Mouse (Mus musculus): ENCODE results near the gene Tmem9b. TPM values are rescaled to one million over a fixed set of nuclear protein-coding genes. Genes with fewer than 3 reads are reported as not detected.
A peak's percentile ranks its signal among the peaks of the same experiment; 100 is the strongest.

Gene Tmem9b
- total RNA-seq, 2 experiments from 2014 or later, result 20.3 to 29.3 TPM

- no peak for ATAC-seq (replicated peaks; ENCODE audit: poor library complexity, severe bottlenecking)
Measured at GRCm38 (mm10) chr7:109741060-109741459, 11.6 kb downstream of the Tmem9b start.

- ATAC-seq (replicated peaks; ENCODE audit: poor library complexity, severe bottlenecking), result no peak
Measured at GRCm38 (mm10) chr7:109739822-109740370, 12.8 kb downstream of the Tmem9b start.

DNA sequence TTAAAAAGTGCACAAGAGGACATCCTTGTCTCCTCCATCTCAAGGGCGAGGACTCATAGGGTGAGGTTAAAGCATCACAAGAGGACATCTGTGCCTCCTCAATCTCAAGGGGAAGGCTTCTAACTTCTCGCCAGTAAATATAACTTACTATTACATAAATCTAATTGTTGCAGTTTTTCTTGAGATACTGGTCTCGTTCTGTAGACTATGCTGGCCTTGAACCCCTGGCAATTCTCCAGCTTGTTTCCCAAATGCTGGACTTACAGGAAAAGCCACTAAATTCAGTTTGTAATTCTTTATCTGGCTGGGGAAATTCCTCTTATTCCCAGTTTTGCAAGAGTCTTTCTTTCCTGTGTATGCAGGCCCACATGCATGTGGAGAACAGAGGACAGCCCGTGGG lies 17.9 kb downstream of the Tmem9b start:
- ATAC-seq (replicated peaks; ENCODE audit: poor library complexity, severe bottlenecking), result no peak

- no peak for ATAC-seq (replicated peaks; ENCODE audit: poor library complexity, severe bottlenecking)
Measured at GRCm38 (mm10) chr7:109731626-109732025, 21.0 kb downstream of the Tmem9b start, which contains the start of gene Ascl3. Gene Ascl3, minus strand, starts transcription at chr7:109731726.

DNA sequence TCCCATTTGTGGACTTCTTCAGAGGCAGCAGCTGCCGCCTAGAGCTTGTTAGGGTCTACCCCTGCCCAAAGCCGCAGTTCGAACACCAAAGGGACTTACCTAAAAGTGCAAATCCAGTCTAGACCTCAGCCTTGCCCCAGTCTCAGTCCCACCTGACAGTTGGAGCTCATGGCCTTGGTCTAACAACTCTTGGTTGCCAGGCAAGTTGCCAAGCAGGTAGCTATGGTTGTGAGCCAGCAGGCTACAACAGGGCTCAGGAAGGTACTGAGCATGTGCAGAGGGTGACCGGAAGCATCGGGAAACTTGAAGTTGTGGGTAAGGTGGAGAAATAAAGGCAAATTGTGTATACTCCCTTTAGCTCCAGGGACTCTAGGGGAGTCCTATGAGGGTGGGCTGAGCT lies 29.0 kb downstream of the Tmem9b start, which contains the start of gene BC051019:
Gene BC051019, minus strand, starts transcription at position 154 of the 400 bp plus-strand sequence.
- no peak for ATAC-seq (replicated peaks; ENCODE audit: poor library complexity, severe bottlenecking)

GRCm38 (mm10) chr7:109723114-109723513 lies 29.6 kb downstream of the Tmem9b start:
- no peak for ATAC-seq (replicated peaks; ENCODE audit: poor library complexity, severe bottlenecking)

DNA sequence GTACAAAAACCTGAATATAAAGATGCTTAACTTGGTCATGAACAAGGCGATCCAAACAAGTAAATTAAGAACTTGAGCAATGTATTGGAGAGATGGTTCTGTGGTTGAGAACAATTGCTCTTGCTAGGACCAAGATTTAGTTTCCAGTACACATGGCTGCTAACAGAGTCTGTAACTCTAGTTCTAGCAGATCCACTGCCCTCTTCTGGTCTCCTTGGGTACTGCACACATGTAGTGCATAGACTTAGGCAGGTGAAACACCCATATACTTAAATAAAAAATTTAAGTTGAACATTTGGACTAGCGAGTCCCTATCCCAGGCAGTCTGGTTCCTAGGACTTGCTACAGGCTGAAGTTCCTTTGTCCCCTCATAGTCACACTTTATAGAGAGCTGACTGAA lies 30.1 kb downstream of the Tmem9b start:
- no peak for ATAC-seq (replicated peaks; ENCODE audit: poor library complexity, severe bottlenecking)

- ATAC-seq (replicated peaks; ENCODE audit: poor library complexity, severe bottlenecking), result peak; percentile 39; the same call in 1 of the 2 replicates
Measured at GRCm38 (mm10) chr7:109719286-109719685, 33.4 kb downstream of the Tmem9b start.

DNA sequence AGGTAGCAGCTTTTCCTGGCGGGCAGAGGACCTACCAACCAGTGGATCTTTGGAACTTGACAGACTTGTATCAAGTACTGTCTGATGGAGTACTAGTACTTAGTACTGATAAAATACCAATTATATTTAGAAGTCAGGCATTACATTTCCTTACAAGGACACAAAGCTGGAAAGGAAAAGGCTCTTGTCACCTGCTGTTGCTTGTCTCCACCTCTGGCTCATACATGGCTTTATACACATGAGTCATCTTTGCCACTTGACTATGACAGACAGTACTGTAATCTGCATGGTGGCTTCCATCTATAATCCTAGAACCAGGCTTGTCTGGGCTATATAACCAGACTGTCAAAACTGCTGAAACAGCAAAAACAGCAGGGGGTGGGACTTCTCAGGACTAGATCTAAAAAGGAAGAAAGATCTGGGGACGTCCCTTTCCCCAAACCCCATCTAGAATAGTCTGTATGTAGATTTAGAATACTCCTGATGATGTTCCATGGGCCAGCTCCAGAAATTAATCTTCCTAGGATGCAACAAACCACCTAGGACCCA lies 39.2 kb downstream of the Tmem9b start:
- ATAC-seq (replicated peaks; ENCODE audit: poor library complexity, severe bottlenecking), result no peak

DNA sequence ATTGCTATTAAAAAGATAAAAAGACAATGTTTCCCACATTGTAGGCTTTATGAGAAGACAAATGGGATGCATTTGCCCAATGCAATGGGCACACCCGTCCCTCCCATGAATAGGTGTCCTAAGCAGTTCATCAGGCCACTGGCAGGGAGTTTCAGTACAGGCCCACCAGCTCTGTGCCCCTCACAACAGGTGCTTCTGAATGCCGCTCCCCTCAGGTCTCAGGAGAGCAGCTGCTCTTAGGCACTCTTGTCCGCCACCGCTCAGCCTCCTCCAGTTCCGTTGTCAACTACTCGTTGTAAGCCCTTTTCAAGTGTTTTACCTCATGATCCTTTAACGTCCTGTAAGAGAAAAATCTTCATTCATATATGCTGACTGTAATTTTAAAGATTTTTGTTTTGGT lies 40.5 kb downstream of the Tmem9b start:
- no peak for ATAC-seq (replicated peaks; ENCODE audit: poor library complexity, severe bottlenecking)

- no peak for ATAC-seq (replicated peaks; ENCODE audit: poor library complexity, severe bottlenecking)
Measured at GRCm38 (mm10) chr7:109710069-109710468, 42.6 kb downstream of the Tmem9b start.

DNA sequence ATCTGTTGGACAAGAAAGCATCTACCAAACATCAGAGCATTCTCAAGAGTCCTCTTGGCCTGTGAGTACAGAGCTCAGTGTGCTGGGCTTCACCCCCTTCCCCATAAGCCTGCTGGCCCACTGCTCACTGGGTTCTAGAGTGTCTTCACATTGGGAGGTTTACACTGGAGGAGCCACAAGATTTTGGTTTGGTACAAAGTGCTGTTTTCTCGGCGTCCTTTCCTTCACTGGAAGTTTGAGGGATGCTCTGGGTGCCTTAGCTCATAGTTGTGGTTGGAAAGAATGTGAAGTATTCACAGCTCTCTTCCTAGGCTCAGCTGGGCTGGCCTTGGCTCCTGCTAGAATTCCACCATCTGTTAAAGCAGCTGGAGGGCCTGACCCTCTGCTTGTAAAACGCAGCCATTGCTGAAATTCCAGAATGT lies 43.7 kb downstream of the Tmem9b start:
- ATAC-seq (replicated peaks; ENCODE audit: poor library complexity, severe bottlenecking), result no peak

DNA sequence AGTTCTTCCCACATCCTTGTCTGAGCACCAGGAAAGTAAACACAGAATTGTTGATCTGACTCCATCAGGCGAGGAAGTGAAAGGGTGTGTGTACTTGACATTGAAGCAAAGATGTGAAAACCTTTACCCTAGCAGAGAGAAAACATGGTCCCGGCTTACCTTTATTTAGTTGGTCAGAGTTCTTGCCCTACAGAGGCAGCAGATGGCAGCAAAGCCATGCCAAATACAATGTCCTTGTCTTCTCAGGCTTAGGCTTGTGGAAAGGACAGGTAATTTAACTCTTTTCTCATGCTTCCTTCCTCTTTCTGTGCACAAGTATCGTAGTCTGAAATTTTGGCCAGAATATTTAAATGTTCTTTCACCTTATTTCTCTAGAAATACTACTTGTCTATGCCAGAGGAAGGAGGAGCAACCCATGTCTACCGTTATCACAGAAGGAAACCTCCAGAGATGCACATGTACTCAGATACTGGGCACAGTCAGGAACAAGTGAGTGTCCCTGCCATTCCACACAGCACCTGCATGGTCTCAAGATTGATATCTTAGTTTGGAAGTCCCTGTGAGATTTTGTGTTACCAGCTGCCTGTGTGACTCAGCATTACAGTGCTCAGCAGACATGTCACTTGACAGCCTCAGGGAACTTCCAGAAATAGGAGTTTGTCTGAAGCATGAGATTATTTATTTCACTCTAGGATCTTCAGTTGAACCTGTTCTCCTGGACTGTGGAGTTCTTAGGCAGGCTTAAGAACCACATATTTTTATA lies 45.5 kb downstream of the Tmem9b start:
- ATAC-seq (replicated peaks; ENCODE audit: poor library complexity, severe bottlenecking), result 0 out of 2 replicates have a peak, but pooled peaks have one; percentile 15

DNA sequence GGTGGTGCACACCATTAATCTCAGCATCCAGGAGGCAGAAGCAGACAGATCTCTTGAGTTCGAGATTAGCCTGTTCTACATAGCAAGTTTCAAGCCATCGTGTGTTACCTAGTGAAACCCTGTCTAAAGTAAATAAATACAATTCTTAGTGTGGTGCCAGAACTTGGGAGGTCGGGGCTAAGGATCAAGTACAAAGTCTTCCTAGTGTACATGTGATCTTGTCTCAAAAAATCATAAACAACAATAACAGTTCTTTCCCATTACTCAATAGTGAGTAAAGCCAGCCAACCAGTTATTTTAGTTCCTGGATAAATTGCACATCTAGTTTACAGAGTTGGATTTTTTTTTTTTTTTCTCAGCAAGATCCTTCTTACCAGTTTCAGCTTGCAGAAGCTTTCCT lies 48.2 kb downstream of the Tmem9b start:
- no peak for ATAC-seq (replicated peaks; ENCODE audit: poor library complexity, severe bottlenecking)

DNA sequence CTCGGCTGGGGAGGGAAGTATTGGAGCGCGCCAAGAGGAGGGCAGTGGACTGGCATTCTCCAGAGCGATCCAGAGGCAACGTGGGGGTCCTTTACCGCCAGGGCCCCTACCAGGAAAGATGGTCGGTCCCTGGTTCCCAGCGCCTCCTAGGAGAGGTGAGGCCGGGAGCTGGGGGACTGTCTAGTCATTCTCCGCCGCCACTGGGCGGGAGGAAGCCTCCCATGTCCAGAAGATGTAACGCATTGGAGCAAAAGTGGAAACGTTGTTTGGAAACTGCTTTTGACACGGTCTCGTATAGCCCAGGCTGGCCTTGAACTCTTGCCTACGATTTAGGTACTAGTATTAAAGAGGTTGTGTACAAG lies 48.7 kb downstream of the Tmem9b start:
- no peak for ATAC-seq (replicated peaks; ENCODE audit: poor library complexity, severe bottlenecking)

GRCm38 (mm10) chr7:109703190-109704015 lies 49.3 kb downstream of the Tmem9b start, which contains the start of the genes St5 and Akip1:
Gene St5, minus strand, starts transcription at chr7:109703605.
Gene Akip1, plus strand, starts transcription at chr7:109703690.
- ATAC-seq (replicated peaks; ENCODE audit: poor library complexity, severe bottlenecking), result peak; percentile 92

DNA sequence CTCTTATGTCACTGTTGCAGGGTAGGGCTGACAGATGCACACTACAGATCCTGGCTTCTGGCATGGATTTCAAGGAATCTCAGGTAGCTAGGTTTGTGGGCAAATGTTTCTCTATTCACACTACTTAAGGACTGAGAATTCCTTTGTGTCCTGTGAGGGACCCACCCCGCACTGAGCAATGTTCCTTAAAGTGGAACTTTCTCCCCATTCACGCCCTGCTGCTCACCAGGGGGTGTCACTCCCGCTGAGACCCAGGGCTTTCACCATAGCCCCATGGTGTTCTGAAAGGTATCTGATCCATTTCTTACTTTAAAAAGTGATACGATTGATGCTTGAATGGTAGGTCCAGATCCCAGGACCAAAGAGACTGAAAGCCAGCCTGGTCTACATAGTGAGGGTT lies 50.0 kb downstream of the Tmem9b start:
- ATAC-seq (replicated peaks; ENCODE audit: poor library complexity, severe bottlenecking), result no peak

DNA sequence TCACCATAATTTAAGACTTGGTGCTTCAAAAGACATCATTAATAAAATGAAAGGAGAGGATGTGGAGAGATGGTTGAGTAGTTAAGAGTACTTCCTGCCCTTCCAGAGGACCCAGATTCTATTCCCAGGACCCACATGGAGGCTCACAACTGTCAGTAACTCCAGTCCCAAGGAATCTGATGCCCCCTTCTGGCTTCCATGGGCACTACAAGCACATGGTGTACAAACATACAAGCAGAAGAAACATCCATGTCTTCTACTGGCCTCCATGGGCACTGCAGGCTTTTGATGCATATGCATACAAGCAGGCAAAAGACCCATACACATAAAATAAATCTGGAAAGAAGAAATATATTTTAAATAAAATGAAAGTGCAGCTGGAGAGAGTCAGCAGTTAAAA lies 52.5 kb downstream of the Tmem9b start:
- ATAC-seq (replicated peaks; ENCODE audit: poor library complexity, severe bottlenecking), result no peak

DNA sequence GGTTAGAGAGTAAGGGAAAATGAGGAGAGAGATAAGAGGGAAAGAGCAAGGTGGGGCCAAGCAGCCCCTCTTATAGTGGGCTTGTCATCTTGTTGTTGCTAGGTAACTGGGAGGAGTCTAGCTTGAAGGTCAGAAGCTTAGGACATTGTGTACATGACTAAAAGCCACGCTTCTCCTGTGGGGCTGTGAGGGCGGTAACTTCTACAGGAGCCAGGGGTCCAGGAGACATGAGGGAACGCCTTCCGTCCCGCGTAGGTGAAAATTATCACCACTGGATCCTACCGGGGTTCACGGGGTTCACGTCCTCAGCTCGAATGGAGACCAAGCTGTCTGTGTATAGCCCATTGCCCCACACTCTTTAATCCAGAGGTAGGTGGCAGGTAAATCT lies 57.3 kb downstream of the Tmem9b start:
- ATAC-seq (replicated peaks; ENCODE audit: poor library complexity, severe bottlenecking), result no peak

- ATAC-seq (replicated peaks; ENCODE audit: poor library complexity, severe bottlenecking), result no peak
Measured at GRCm38 (mm10) chr7:109694576-109695338, 57.9 kb downstream of the Tmem9b start.

All from granulocyte monocyte progenitor cell, adult 5-6 weeks (primary cell).